9 mouse cellular contexts compared by ENCODE assay signal in genomic region chr17:34958734-34959129, GRCm38 (mm10). TPM values are rescaled to one million over a fixed set of nuclear protein-coding genes. Genes with fewer than 3 reads are reported as not detected.
DNase-seq lines count a peak whose midpoint lies in the region; ATAC-seq and TF ChIP-seq lines count a peak whose summit lies in the region.
"Not testable (repeated sequence)": the region's sequence is repeated elsewhere in the genome, so short reads cannot be mapped to it uniquely, and the experiment has no call there.
"Had no signal": no experiment of that assay in that cellular context is flagged by ENCODE, and none has a peak within 500 bp of the region (broad histone marks: within the 10 kb centered on the region; RNA-seq: fewer than 3 reads in every experiment).

No protein-coding gene starts in this region.

- not testable (repeated sequence) for H3K27ac ChIP-seq in bone marrow, adult 2 months (ENCODE audit: control insufficient read depth, insufficient read depth, low read depth, low read length, poor library complexity); heart, embryonic 12.5 days (ENCODE audit: poor library complexity, severe bottlenecking); limb, embryonic 12.5 days; lung, embryonic 15.5 days; stomach, postnatal 0 days (replicated peaks)

- TF ChIP-seq POLR2A in bone marrow, adult 2 months (IDR thresholded peaks at IDR 0.05; ENCODE audit: borderline replicate concordance, control insufficient read depth, low read depth, low read length) = not testable (repeated sequence)

- not testable (repeated sequence) for H3K4me1 ChIP-seq in bone marrow, adult 2 months (ENCODE audit: control insufficient read depth, insufficient read depth, low read length); heart, embryonic 12.5 days (replicated peaks); limb, embryonic 12.5 days (replicated peaks); stomach, postnatal 0 days (replicated peaks; ENCODE audit: control insufficient read depth, insufficient read depth)
- H3K4me1 ChIP-seq in lung, embryonic 15.5 days = peaks cover 11% of the 10 kb centered on the region

- not testable (repeated sequence) for DNase-seq in stomach, postnatal 0 days (ENCODE audit: low spot score)

- peaks cover 29% of the 10 kb centered on the region; the same call in 1 of the 2 replicates for H3K27me3 ChIP-seq in heart, embryonic 12.5 days (replicated peaks)
- H3K27me3 ChIP-seq in limb, embryonic 12.5 days = peaks cover 43% of the 10 kb centered on the region
- H3K27me3 ChIP-seq in lung, embryonic 15.5 days; stomach, postnatal 0 days (ENCODE audit: control insufficient read depth, insufficient read depth, low read length): not testable (repeated sequence)

- 2% methylated on average over 38 of the region's 47 CpGs for WGBS in bone marrow, adult 2 months
- WGBS in heart, embryonic 12.5 days = 2% methylated on average over 34 of the region's 47 CpGs
- 1% methylated on average over 31 of the region's 47 CpGs for WGBS in limb, embryonic 12.5 days
- WGBS in lung, embryonic 15.5 days = under 1% methylated on average over 25 of the region's 47 CpGs
- WGBS in stomach, postnatal 0 days = 0% methylated on average over 19 of the region's 47 CpGs

- peak; percentile 35 for ATAC-seq in erythroid progenitor cell, adult 5-6 weeks (replicated peaks; ENCODE audit: low FRiP score, poor library complexity, severe bottlenecking)
- ATAC-seq in heart, embryonic 12.5 days (ENCODE audit: insufficient number of reproducible peaks, low FRiP score) = 0 out of 2 replicates have a peak, but pooled peaks have one; percentile 4
- peak; percentile 19 for ATAC-seq in inflammation-experienced regulatory T-cells, adult 6 months
- peak; percentile 22 for ATAC-seq in limb, embryonic 12.5 days (ENCODE audit: insufficient number of reproducible peaks, insufficient read depth, low FRiP score, low TSS enrichment, low read depth)
- peak; percentile 8; the same call in 1 of the 2 replicates for ATAC-seq in lung, embryonic 15.5 days (ENCODE audit: borderline replicate concordance, extremely low read depth, low FRiP score, low TSS enrichment)
- ATAC-seq in monocyte, adult 5-6 weeks (replicated peaks; ENCODE audit: insufficient number of reproducible peaks, low FRiP score, low TSS enrichment, poor library complexity, severe bottlenecking) = 0 out of 2 replicates have a peak, but pooled peaks have one; percentile 1
- peak; percentile 42 for ATAC-seq in stomach, postnatal 0 days (ENCODE audit: low FRiP score, low TSS enrichment)

- peak overlapping the region; percentile 28 for H3K4me3 ChIP-seq in bone marrow, adult 2 months (replicated peaks; ENCODE audit: control insufficient read depth, low read depth, low read length)
- H3K4me3 ChIP-seq in heart, embryonic 12.5 days = peak overlapping the region; percentile 54
- peak overlapping the region; percentile 55 for H3K4me3 ChIP-seq in limb, embryonic 12.5 days (replicated peaks)
- peak overlapping the region; percentile 58 for H3K4me3 ChIP-seq in lung, embryonic 15.5 days
- peak overlapping the region; percentile 30 for H3K4me3 ChIP-seq in stomach, postnatal 0 days (ENCODE audit: low read depth, low read length)

- not testable (repeated sequence) for H3K36me3 ChIP-seq in heart, embryonic 12.5 days; limb, embryonic 12.5 days; lung, embryonic 15.5 days; stomach, postnatal 0 days (ENCODE audit: control insufficient read depth, insufficient read depth, low read length)

- TF ChIP-seq CTCF in bone marrow, adult 2 months (IDR thresholded peaks at IDR 0.05; ENCODE audit: control insufficient read depth, insufficient read depth, low read length); stomach, postnatal 0 days (IDR thresholded peaks at IDR 0.05; ENCODE audit: low read depth): not testable (repeated sequence)

- peak overlapping the region; percentile 70 for H3K4me2 ChIP-seq in heart, embryonic 12.5 days
- H3K4me2 ChIP-seq in limb, embryonic 12.5 days = peak overlapping the region; percentile 65
- H3K4me2 ChIP-seq in lung, embryonic 15.5 days = peak overlapping the region; percentile 74
- H3K4me2 ChIP-seq in stomach, postnatal 0 days (replicated peaks; ENCODE audit: low read depth) = peak overlapping the region; percentile 40

- not testable (repeated sequence) for TF ChIP-seq EP300 in stomach, postnatal 0 days (optimal IDR thresholded peaks at IDR 0.05)

- H3K9ac ChIP-seq in heart, embryonic 12.5 days; lung, embryonic 15.5 days; stomach, postnatal 0 days (ENCODE audit: low read length): not testable (repeated sequence)
- 0 out of 2 replicates have a peak overlapping the region, but pooled peaks have one; percentile 31 for H3K9ac ChIP-seq in limb, embryonic 12.5 days (replicated peaks)

- not testable (repeated sequence) for H3K9me3 ChIP-seq in heart, embryonic 12.5 days (replicated peaks); limb, embryonic 12.5 days; lung, embryonic 15.5 days; stomach, postnatal 0 days (ENCODE audit: control insufficient read depth, low read length)

RNA-seq across cellular contexts. Expression of gene Hspa1b, which starts 0.3 kb away (rescaled TPM):
- 1.3 and 5.5 TPM in 2 replicates for polyA plus RNA-seq in bone marrow, adult 2 months (2011; ENCODE audit: insufficient read depth, insufficient read length, low replicate concordance, missing spikeins)
- total RNA-seq in erythroid progenitor cell, adult 5-6 weeks (2015; ENCODE audit: low replicate concordance) = 2.5 and 4.0 TPM in 2 replicates
- total RNA-seq in erythroid progenitor cell, adult 5-6 weeks (2017; ENCODE audit: low replicate concordance) = 1.0 and 3.3 TPM in 2 replicates
- 0.12 and 0.13 TPM in 2 replicates for polyA plus RNA-seq in heart, embryonic 12.5 days (2016; fragmentation: Nextera tagmentation; extraction: Ambion mirVana)
- polyA plus RNA-seq in inflammation-experienced regulatory T-cells, adult 6 months (2017; shearing (Covaris generic)) = under 1 TPM; 0.53 to 0.85 (median 0.80) TPM
- 0.19 TPM in 1 of 2 replicates, not detected in the other for polyA plus RNA-seq in limb, embryonic 12.5 days (2016; fragmentation: Nextera tagmentation; extraction: Ambion mirVana)
- polyA plus RNA-seq in lung, embryonic 15.5 days (2015; fragmentation: Nextera tagmentation; extraction: Ambion mirVana) = 0.15 and 0.26 TPM in 2 replicates
- 12.5 to 375 TPM (median 15.8 TPM) in 3 replicates for total RNA-seq in monocyte, adult 5-6 weeks (2017)
- 3.0 TPM in 2 replicates for polyA plus RNA-seq in stomach, postnatal 0 days (2015; fragmentation: Nextera tagmentation; extraction: Ambion mirVana)

RNA-seq across cellular contexts. Expression of gene Gm20481, which starts 11.0 kb away (rescaled TPM):
- polyA plus RNA-seq in bone marrow, adult 2 months (2011; ENCODE audit: insufficient read depth, insufficient read length, low replicate concordance, missing spikeins) = not detected in 2 replicates
- not detected in 2 replicates for total RNA-seq in erythroid progenitor cell, adult 5-6 weeks (2015; ENCODE audit: low replicate concordance)
- not detected in 2 replicates for total RNA-seq in erythroid progenitor cell, adult 5-6 weeks (2017; ENCODE audit: low replicate concordance)
- polyA plus RNA-seq in heart, embryonic 12.5 days (2016; fragmentation: Nextera tagmentation; extraction: Ambion mirVana) = not detected in 2 replicates
- under 1 TPM in 1 of 3 experiments, not detected in 2; 0.94 TPM for polyA plus RNA-seq in inflammation-experienced regulatory T-cells, adult 6 months (2017; shearing (Covaris generic))
- not detected in 2 replicates for polyA plus RNA-seq in limb, embryonic 12.5 days (2016; fragmentation: Nextera tagmentation; extraction: Ambion mirVana)
- polyA plus RNA-seq in lung, embryonic 15.5 days (2015; fragmentation: Nextera tagmentation; extraction: Ambion mirVana) = not detected in 2 replicates
- 1.4 TPM in 1 of 3 replicates, not detected in the others for total RNA-seq in monocyte, adult 5-6 weeks (2017)
- polyA plus RNA-seq in stomach, postnatal 0 days (2015; fragmentation: Nextera tagmentation; extraction: Ambion mirVana) = not detected in 2 replicates
- total RNA-seq: layer of hippocampus, postnatal 10 days had no signal

RNA-seq across cellular contexts. Expression of gene Hspa1a, which starts 13.2 kb away (rescaled TPM):
- polyA plus RNA-seq in bone marrow, adult 2 months (2011; ENCODE audit: insufficient read depth, insufficient read length, low replicate concordance, missing spikeins) = 1.9 TPM in 1 of 2 replicates, not detected in the other
- 1.4 TPM in 1 of 2 replicates, not detected in the other for total RNA-seq in erythroid progenitor cell, adult 5-6 weeks (2015; ENCODE audit: low replicate concordance)
- 0.30 and 4.6 TPM in 2 replicates for total RNA-seq in erythroid progenitor cell, adult 5-6 weeks (2017; ENCODE audit: low replicate concordance)
- 6.2 and 6.4 TPM in 2 replicates for polyA plus RNA-seq in heart, embryonic 12.5 days (2016; fragmentation: Nextera tagmentation; extraction: Ambion mirVana)
- 1 to 10 TPM in 2 of 3 experiments, under 1 TPM in 1; 0.74 to 2.3 (median 1.1) TPM for polyA plus RNA-seq in inflammation-experienced regulatory T-cells, adult 6 months (2017; shearing (Covaris generic))
- 1.9 and 2.0 TPM in 2 replicates for polyA plus RNA-seq in limb, embryonic 12.5 days (2016; fragmentation: Nextera tagmentation; extraction: Ambion mirVana)
- 3.4 and 3.8 TPM in 2 replicates for polyA plus RNA-seq in lung, embryonic 15.5 days (2015; fragmentation: Nextera tagmentation; extraction: Ambion mirVana)
- total RNA-seq in monocyte, adult 5-6 weeks (2017) = 4.9 to 201 TPM (median 8.6 TPM) in 3 replicates
- 24.1 and 25.9 TPM in 2 replicates for polyA plus RNA-seq in stomach, postnatal 0 days (2015; fragmentation: Nextera tagmentation; extraction: Ambion mirVana)

RNA-seq across cellular contexts. Expression of gene Hspa1l, which starts 13.8 kb away (rescaled TPM):
- polyA plus RNA-seq in bone marrow, adult 2 months (2011; ENCODE audit: insufficient read depth, insufficient read length, low replicate concordance, missing spikeins) = not detected in 2 replicates
- not detected in 2 replicates for total RNA-seq in erythroid progenitor cell, adult 5-6 weeks (2015; ENCODE audit: low replicate concordance)
- not detected in 2 replicates for total RNA-seq in erythroid progenitor cell, adult 5-6 weeks (2017; ENCODE audit: low replicate concordance)
- polyA plus RNA-seq in heart, embryonic 12.5 days (2016; fragmentation: Nextera tagmentation; extraction: Ambion mirVana) = 2.9 and 3.1 TPM in 2 replicates
- not detected for polyA plus RNA-seq in inflammation-experienced regulatory T-cells, adult 6 months (2017; shearing (Covaris generic))
- polyA plus RNA-seq in limb, embryonic 12.5 days (2016; fragmentation: Nextera tagmentation; extraction: Ambion mirVana) = 1.0 and 1.1 TPM in 2 replicates
- polyA plus RNA-seq in lung, embryonic 15.5 days (2015; fragmentation: Nextera tagmentation; extraction: Ambion mirVana) = 0.45 and 0.79 TPM in 2 replicates
- 1.1 to 1.7 TPM in 2 of 3 replicates, not detected in the other for total RNA-seq in monocyte, adult 5-6 weeks (2017)
- polyA plus RNA-seq in stomach, postnatal 0 days (2015; fragmentation: Nextera tagmentation; extraction: Ambion mirVana) = 0.25 and 0.48 TPM in 2 replicates

RNA-seq across cellular contexts. Expression of gene Lsm2, which starts 22.9 kb away (rescaled TPM):
- polyA plus RNA-seq in bone marrow, adult 2 months (2011; ENCODE audit: insufficient read depth, insufficient read length, low replicate concordance, missing spikeins) = 70.0 and 84.5 TPM in 2 replicates
- 76.0 and 78.4 TPM in 2 replicates for total RNA-seq in erythroid progenitor cell, adult 5-6 weeks (2015; ENCODE audit: low replicate concordance)
- 23.0 and 27.6 TPM in 2 replicates for total RNA-seq in erythroid progenitor cell, adult 5-6 weeks (2017; ENCODE audit: low replicate concordance)
- polyA plus RNA-seq in heart, embryonic 12.5 days (2016; fragmentation: Nextera tagmentation; extraction: Ambion mirVana) = 143 and 145 TPM in 2 replicates
- polyA plus RNA-seq in inflammation-experienced regulatory T-cells, adult 6 months (2017; shearing (Covaris generic)) = 10 to 100 TPM; 37.7 to 67.4 (median 40.0) TPM
- polyA plus RNA-seq in limb, embryonic 12.5 days (2016; fragmentation: Nextera tagmentation; extraction: Ambion mirVana) = 222 and 234 TPM in 2 replicates
- 210 and 216 TPM in 2 replicates for polyA plus RNA-seq in lung, embryonic 15.5 days (2015; fragmentation: Nextera tagmentation; extraction: Ambion mirVana)
- total RNA-seq in monocyte, adult 5-6 weeks (2017) = 9.3 to 13.9 TPM (median 10.6 TPM) in 3 replicates
- polyA plus RNA-seq in stomach, postnatal 0 days (2015; fragmentation: Nextera tagmentation; extraction: Ambion mirVana) = 69.2 and 75.1 TPM in 2 replicates
